Mouse (Mus musculus): ENCODE results near the gene Brd1. TPM values are rescaled to one million over a fixed set of nuclear protein-coding genes. Genes with fewer than 3 reads are reported as not detected.

Brd1 gene
- polyA plus RNA-seq, 1 experiment from 2014 or later, result 27.3 TPM

- H3K36me3 ChIP-seq (ENCODE audit: control insufficient read depth, insufficient read depth), result peaks cover 14% of the 10 kb centered on the region
- H3K4me1 ChIP-seq (replicated peaks; ENCODE audit: control insufficient read depth, insufficient read depth, low read length), result peaks cover 2% of the 10 kb centered on the region; the same call in 1 of the 2 replicates
- no peak for ATAC-seq
- H3K4me2 ChIP-seq (ENCODE audit: low read length), result no peak overlapping the region
- H3K4me3 ChIP-seq (replicated peaks; ENCODE audit: low read length), result no peak overlapping the region
- H3K9me3 ChIP-seq (ENCODE audit: control insufficient read depth, low read length), result no peaks in the 10 kb centered on the region
- no peak overlapping the region for H3K9ac ChIP-seq (replicated peaks; ENCODE audit: low read depth, low read length)
- H3K27me3 ChIP-seq (replicated peaks; ENCODE audit: control insufficient read depth, insufficient read depth, low read length), result no peaks in the 10 kb centered on the region
- no peak overlapping the region for H3K27ac ChIP-seq (ENCODE audit: low read length)
- WGBS, result 93% methylated on average over 6 of the region's 6 CpGs
These were observed 50.0 kb downstream of the Brd1 start for GRCm38 (mm10) chr15:88684039-88684438.

- Histone ChIP-seq H3K27me3 (replicated peaks; ENCODE audit: control insufficient read depth, insufficient read depth, low read length) (no peaks in the 10 kb centered on the region), H3K9me3 (ENCODE audit: control insufficient read depth, low read length) (no peaks in the 10 kb centered on the region), H3K27ac (ENCODE audit: low read length) (no peak overlapping the region), H3K4me3 (replicated peaks; ENCODE audit: low read length) (no peak overlapping the region), H3K9ac (replicated peaks; ENCODE audit: low read depth, low read length) (no peak overlapping the region), H3K36me3 (ENCODE audit: control insufficient read depth, insufficient read depth) (peaks cover 5% of the 10 kb centered on the region; the same call in 1 of the 2 replicates), H3K4me1 (replicated peaks; ENCODE audit: control insufficient read depth, insufficient read depth, low read length) (peaks cover 2% of the 10 kb centered on the region; the same call in 1 of the 2 replicates), H3K4me2 (ENCODE audit: low read length) (no peak overlapping the region)
- WGBS, result 58% methylated on average over 5 of the region's 5 CpGs
- ATAC-seq, result 0 out of 2 replicates have a peak, but pooled peaks have one; percentile 33
These were observed 53.1 kb downstream of the Brd1 start for GRCm38 (mm10) chr15:88680931-88681330.

DNA sequence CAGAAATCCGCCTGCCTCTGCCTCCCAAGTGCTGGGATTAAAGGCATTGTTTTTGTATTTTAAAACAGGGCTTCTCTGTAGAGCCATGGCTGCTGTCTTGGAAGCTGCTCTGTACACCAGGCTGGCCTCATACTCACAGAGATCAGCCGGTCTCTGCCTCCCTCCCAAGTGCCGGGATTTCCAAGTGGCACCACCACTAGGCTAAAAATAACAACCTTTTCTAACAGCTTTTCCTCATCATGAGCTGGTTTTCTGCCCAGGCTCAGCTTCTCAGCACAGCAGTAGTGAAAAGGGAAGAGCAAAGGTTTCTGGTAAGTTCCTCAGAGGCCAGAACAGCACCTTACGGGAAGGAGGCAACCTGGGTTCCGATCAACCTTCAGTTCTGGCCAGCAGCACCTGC is 56.5 kb downstream of the Brd1 start:
- Histone ChIP-seq H3K4me1 (replicated peaks; ENCODE audit: control insufficient read depth, insufficient read depth, low read length) (peaks cover 2% of the 10 kb centered on the region; the same call in 1 of the 2 replicates), H3K4me2 (ENCODE audit: low read length) (no peak overlapping the region), H3K27me3 (replicated peaks; ENCODE audit: control insufficient read depth, insufficient read depth, low read length) (no peaks in the 10 kb centered on the region), H3K9me3 (ENCODE audit: control insufficient read depth, low read length) (no peaks in the 10 kb centered on the region), H3K4me3 (replicated peaks; ENCODE audit: low read length) (no peak overlapping the region), H3K9ac (replicated peaks; ENCODE audit: low read depth, low read length) (no peak overlapping the region), H3K36me3 (ENCODE audit: control insufficient read depth, insufficient read depth) (no peaks in the 10 kb centered on the region), H3K27ac (ENCODE audit: low read length) (no peak overlapping the region)
- ATAC-seq, result no peak
- 87% methylated on average over 5 of the region's 5 CpGs for WGBS

GRCm38 (mm10) chr15:88675998-88676397 is 58.0 kb downstream of the Brd1 start:
- no peak for ATAC-seq
- WGBS, result 69% methylated on average over 5 of the region's 5 CpGs

DNA sequence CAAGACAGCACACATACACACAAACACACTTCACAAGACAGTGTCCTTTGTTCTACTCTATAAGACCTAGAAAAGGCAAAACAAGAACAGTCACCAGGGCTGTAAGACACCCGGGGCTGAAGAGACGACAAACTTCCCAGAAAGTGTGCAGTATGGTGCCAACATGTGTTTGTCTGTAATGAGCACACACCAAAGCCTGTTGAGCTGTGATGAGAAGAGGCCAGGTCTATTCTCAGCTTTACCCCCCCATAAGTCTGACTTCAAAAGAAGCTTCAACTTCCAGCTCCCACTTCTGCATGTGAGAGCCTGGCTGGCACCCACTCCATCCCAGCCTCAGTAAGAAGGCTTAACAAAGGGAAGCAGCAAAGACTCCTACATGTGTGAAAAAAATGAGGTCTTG is 65.3 kb downstream of the Brd1 start:
- no peak overlapping the region for H3K4me3 ChIP-seq (replicated peaks; ENCODE audit: low read length)
- WGBS, result 71% methylated on average over 2 of the region's 2 CpGs
- peaks cover 12% of the 10 kb centered on the region for H3K4me1 ChIP-seq (replicated peaks; ENCODE audit: control insufficient read depth, insufficient read depth, low read length)
- no peak overlapping the region for H3K9ac ChIP-seq (replicated peaks; ENCODE audit: low read depth, low read length)
- H3K36me3 ChIP-seq (ENCODE audit: control insufficient read depth, insufficient read depth), result no peaks in the 10 kb centered on the region
- ATAC-seq, result no peak
- no peak overlapping the region for H3K27ac ChIP-seq (ENCODE audit: low read length)
- no peaks in the 10 kb centered on the region for H3K27me3 ChIP-seq (replicated peaks; ENCODE audit: control insufficient read depth, insufficient read depth, low read length)
- H3K9me3 ChIP-seq (ENCODE audit: control insufficient read depth, low read length), result no peaks in the 10 kb centered on the region
- no peak overlapping the region for H3K4me2 ChIP-seq (ENCODE audit: low read length)

More at GRCm38 (mm10) chr15:88675998-88676397, 58.0 kb downstream of the Brd1 start:
- Histone ChIP-seq H3K27ac (ENCODE audit: low read length) (no peak overlapping the region), H3K9me3 (ENCODE audit: control insufficient read depth, low read length) (no peaks in the 10 kb centered on the region), H3K36me3 (ENCODE audit: control insufficient read depth, insufficient read depth) (no peaks in the 10 kb centered on the region), H3K4me3 (replicated peaks; ENCODE audit: low read length) (no peak overlapping the region), H3K27me3 (replicated peaks; ENCODE audit: control insufficient read depth, insufficient read depth, low read length) (no peaks in the 10 kb centered on the region), H3K4me1 (replicated peaks; ENCODE audit: control insufficient read depth, insufficient read depth, low read length) (peaks cover under 1% of the 10 kb centered on the region; the same call in 1 of the 2 replicates), H3K4me2 (ENCODE audit: low read length) (no peak overlapping the region), H3K9ac (replicated peaks; ENCODE audit: low read depth, low read length) (no peak overlapping the region)

GRCm38 (mm10) chr15:88667653-88668052 is 66.4 kb downstream of the Brd1 start:
- 56% methylated on average over 3 of the region's 3 CpGs for WGBS
- Histone ChIP-seq H3K9ac (replicated peaks; ENCODE audit: low read depth, low read length) (no peak overlapping the region), H3K9me3 (ENCODE audit: control insufficient read depth, low read length) (no peaks in the 10 kb centered on the region), H3K27me3 (replicated peaks; ENCODE audit: control insufficient read depth, insufficient read depth, low read length) (peaks cover 3% of the 10 kb centered on the region; the same call in 1 of the 2 replicates), H3K4me1 (replicated peaks; ENCODE audit: control insufficient read depth, insufficient read depth, low read length) (peaks cover 12% of the 10 kb centered on the region), H3K4me2 (ENCODE audit: low read length) (no peak overlapping the region; the same call in 1 of the 2 replicates), H3K36me3 (ENCODE audit: control insufficient read depth, insufficient read depth) (no peaks in the 10 kb centered on the region), H3K27ac (ENCODE audit: low read length) (no peak overlapping the region), H3K4me3 (replicated peaks; ENCODE audit: low read length) (no peak overlapping the region)
- ATAC-seq, result peak; percentile 55

DNA sequence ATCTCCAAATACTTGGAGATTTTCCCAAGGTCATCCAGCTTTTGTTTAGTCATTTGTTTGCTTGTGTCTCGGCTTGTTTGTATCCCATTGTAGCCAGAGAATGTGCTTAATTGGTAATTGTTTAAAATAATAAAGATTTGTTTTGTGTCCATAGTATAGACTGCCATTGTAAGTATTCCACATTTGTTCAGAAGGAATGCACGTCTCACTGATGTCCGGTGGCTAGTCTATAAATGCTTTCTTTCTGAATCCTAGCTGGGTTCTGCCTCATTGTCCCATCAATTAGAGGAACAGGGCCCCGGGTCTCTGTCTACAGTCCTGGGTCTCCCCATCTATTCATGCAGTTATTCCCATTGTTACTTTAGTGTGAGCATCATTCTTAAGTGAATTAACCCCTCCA is 68.2 kb downstream of the Brd1 start:
- Histone ChIP-seq H3K9me3 (ENCODE audit: control insufficient read depth, low read length) (no peaks in the 10 kb centered on the region), H3K9ac (replicated peaks; ENCODE audit: low read depth, low read length) (no peak overlapping the region), H3K27ac (ENCODE audit: low read length) (no peak overlapping the region), H3K27me3 (replicated peaks; ENCODE audit: control insufficient read depth, insufficient read depth, low read length) (peaks cover 3% of the 10 kb centered on the region; the same call in 1 of the 2 replicates), H3K4me2 (ENCODE audit: low read length) (no peak overlapping the region), H3K4me1 (replicated peaks; ENCODE audit: control insufficient read depth, insufficient read depth, low read length) (peaks cover 14% of the 10 kb centered on the region), H3K4me3 (replicated peaks; ENCODE audit: low read length) (no peak overlapping the region), H3K36me3 (ENCODE audit: control insufficient read depth, insufficient read depth) (no peaks in the 10 kb centered on the region)
- 38% methylated on average over 4 of the region's 4 CpGs for WGBS
- no peak for ATAC-seq

DNA sequence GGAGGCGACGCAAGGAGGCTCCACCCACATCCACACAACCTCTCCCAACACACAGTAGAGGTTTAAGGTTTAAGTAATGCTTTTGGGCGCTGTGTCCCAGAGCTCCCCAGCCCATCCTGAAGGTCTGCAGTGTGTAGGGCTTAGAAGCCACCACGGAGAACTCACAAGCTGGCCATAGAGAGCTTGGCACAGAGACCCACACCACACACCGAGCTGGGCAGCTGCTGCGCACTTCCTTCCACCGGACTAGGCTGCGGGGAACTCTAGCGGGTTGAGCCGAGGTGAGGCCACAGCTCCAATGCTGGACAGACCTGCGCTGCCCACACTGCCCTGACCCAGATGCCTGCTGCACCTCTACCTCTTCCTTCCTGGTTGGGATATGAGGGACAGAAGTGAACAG is 71.0 kb downstream of the Brd1 start:
- peaks cover 12% of the 10 kb centered on the region for H3K4me1 ChIP-seq (replicated peaks; ENCODE audit: control insufficient read depth, insufficient read depth, low read length)
- no peak overlapping the region for H3K4me3 ChIP-seq (replicated peaks; ENCODE audit: low read length)
- H3K27ac ChIP-seq (ENCODE audit: low read length), result no peak overlapping the region
- no peak for ATAC-seq
- H3K9ac ChIP-seq (replicated peaks; ENCODE audit: low read depth, low read length), result no peak overlapping the region
- peaks cover 3% of the 10 kb centered on the region; the same call in 1 of the 2 replicates for H3K27me3 ChIP-seq (replicated peaks; ENCODE audit: control insufficient read depth, insufficient read depth, low read length)
- H3K4me2 ChIP-seq (ENCODE audit: low read length), result no peak overlapping the region
- WGBS, result 38% methylated on average over 11 of the region's 11 CpGs
- H3K36me3 ChIP-seq (ENCODE audit: control insufficient read depth, insufficient read depth), result no peaks in the 10 kb centered on the region
- H3K9me3 ChIP-seq (ENCODE audit: control insufficient read depth, low read length), result no peaks in the 10 kb centered on the region

DNA sequence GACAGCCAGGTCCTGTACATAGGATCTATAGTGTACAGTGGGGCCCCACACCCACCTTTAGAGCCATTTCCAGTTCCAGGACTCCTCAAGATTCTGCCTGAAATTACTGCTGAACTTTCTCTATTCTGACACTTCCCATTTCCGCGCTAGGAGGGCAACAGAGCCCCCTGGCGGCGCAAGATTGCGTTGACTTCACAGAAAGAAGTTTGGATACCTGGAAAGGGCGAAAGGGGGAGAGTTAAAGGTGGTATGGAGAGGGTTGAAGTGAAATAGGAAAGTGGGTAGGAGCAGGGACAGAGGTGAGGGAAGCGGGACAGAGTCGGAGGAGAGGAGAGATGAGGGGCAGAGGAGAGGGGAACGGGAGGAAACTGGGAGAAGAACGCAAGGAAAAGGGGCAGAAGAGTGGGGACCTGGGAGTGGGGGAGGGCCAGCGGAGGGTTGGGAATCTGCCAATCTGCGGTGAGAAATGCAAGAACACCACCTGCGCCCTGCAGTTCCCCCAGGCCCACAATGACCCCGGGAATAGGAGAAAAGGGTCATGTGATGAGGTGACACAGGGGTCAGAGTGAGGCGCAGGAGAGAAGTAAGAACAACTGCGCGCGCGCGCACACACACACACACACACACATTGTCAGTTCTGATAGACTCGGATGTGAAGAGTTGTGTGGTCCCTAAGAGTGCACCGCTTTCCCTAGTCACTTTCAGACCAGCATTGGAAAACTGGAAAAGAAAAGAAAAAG is 71.8 kb downstream of the Brd1 start:
- no peaks in the 10 kb centered on the region for H3K9me3 ChIP-seq (ENCODE audit: control insufficient read depth, low read length)
- WGBS, result 5% methylated on average over 22 of the region's 22 CpGs
- peak overlapping the region; percentile 17; the same call in 1 of the 2 replicates for H3K4me2 ChIP-seq (ENCODE audit: low read length)
- peaks cover 3% of the 10 kb centered on the region; the same call in 1 of the 2 replicates for H3K27me3 ChIP-seq (replicated peaks; ENCODE audit: control insufficient read depth, insufficient read depth, low read length)
- ATAC-seq, result no peak
- H3K4me3 ChIP-seq (replicated peaks; ENCODE audit: low read length), result no peak overlapping the region
- no peak overlapping the region for H3K27ac ChIP-seq (ENCODE audit: low read length)
- no peaks in the 10 kb centered on the region for H3K36me3 ChIP-seq (ENCODE audit: control insufficient read depth, insufficient read depth)
- no peak overlapping the region for H3K9ac ChIP-seq (replicated peaks; ENCODE audit: low read depth, low read length)
- peaks cover 5% of the 10 kb centered on the region for H3K4me1 ChIP-seq (replicated peaks; ENCODE audit: control insufficient read depth, insufficient read depth, low read length)

All from forebrain, embryonic 16.5 days (tissue).